Mouse (Mus musculus) forebrain, embryonic 11.5 days (tissue): ENCODE measurements at regions not wholly inside any gene's neighbourhood (a gene's known extent, or its start where the extent isn't known, plus 50 kb on each side); places are given as distances from the start of the nearest gene placed in this dataset.
"Not testable (repeated sequence)": the region's sequence is repeated elsewhere in the genome, so short reads cannot be mapped to it uniquely, and the experiment has no call there.

Experiments
- ATAC-seq: fragments of 200-750 bp; cut with Nextera tagmentation; replicated peaks from 2 replicates; pipeline ENCODE4 v1.8.0; 2017; ENCODE audit warnings: moderate TSS enrichment; ENCODE audit not compliant: low FRiP score
- DNase-seq: peaks from one replicate; pipeline ENCODE4 v3.0.0-alpha.2; 2017; ENCODE audit warnings: low spot score
- H3K27ac ChIP-seq: fragments of 300-500 bp; sonication (generic); 2 replicates; pipeline ENCODE4 v1.5.1; 2014; ENCODE audit warnings: low read depth, low read length
- H3K27me3 ChIP-seq: fragments of 300-500 bp; sonication (generic); 2 replicates; pipeline ENCODE4 v1.6.1; 2014; ENCODE audit warnings: mild to moderate bottlenecking, low read length, mixed read lengths; ENCODE audit not compliant: control insufficient read depth, insufficient read depth
- H3K36me3 ChIP-seq: fragments of 300-500 bp; sonication (generic); 2 replicates; pipeline ENCODE4 v1.6.1; 2014; ENCODE audit warnings: mild to moderate bottlenecking, low read length, moderate library complexity, mixed read lengths; ENCODE audit not compliant: control insufficient read depth, insufficient read depth
- H3K4me1 ChIP-seq: fragments of 300-500 bp; sonication (generic); replicated peaks from 2 replicates; pipeline ENCODE4 v1.6.1; 2014; ENCODE audit warnings: low read length, mixed read lengths; ENCODE audit not compliant: control insufficient read depth, insufficient read depth
- H3K4me2 ChIP-seq: fragments of 300-500 bp; sonication (generic); 2 replicates; pipeline ENCODE4 v1.6.1; 2014; ENCODE audit warnings: low read depth, mild to moderate bottlenecking, low read length, moderate library complexity, mixed read lengths; ENCODE audit not compliant: severe bottlenecking
- H3K4me3 ChIP-seq: fragments of 300-500 bp; sonication (generic); 2 replicates; pipeline ENCODE4 v1.5.1; 2014; ENCODE audit warnings: low read depth, low read length
- H3K9ac ChIP-seq: fragments of 300-500 bp; sonication (generic); 2 replicates; pipeline ENCODE4 v1.6.1; 2014; ENCODE audit warnings: low read length
- H3K9me3 ChIP-seq: fragments of 300-500 bp; sonication (generic); 2 replicates; pipeline ENCODE4 v1.6.1; 2016; ENCODE audit warnings: low read length, mixed read lengths; ENCODE audit not compliant: control insufficient read depth
- WGBS: fragments of 180-500 bp; shearing (Covaris S2); extraction: QIAGEN DNeasy Blood & Tissue Kit; methylation state at CpG from one replicate; pipeline ENCODE4 v1.1.7; 2014; 5-methylcytosine and 5-hydroxymethylcytosine counted together

GRCm38 (mm10) chr15:92964131-92964530 lies 310.8 kb downstream of the Gxylt1 start:
- H3K9ac ChIP-seq, result no peak overlapping the region
- no peaks in the 10 kb centered on the region for H3K9me3 ChIP-seq
- H3K36me3 ChIP-seq, result no peaks in the 10 kb centered on the region
- ATAC-seq (no peak), DNase-seq (no peak)
- no peaks in the 10 kb centered on the region for H3K27me3 ChIP-seq
- H3K4me3 ChIP-seq, result no peak overlapping the region
- no peaks in the 10 kb centered on the region for H3K4me1 ChIP-seq
- H3K4me2 ChIP-seq, result no peak overlapping the region
- H3K27ac ChIP-seq, result no peak overlapping the region
- WGBS, result 83% methylated on average over 1 of the region's 1 CpGs

DNA sequence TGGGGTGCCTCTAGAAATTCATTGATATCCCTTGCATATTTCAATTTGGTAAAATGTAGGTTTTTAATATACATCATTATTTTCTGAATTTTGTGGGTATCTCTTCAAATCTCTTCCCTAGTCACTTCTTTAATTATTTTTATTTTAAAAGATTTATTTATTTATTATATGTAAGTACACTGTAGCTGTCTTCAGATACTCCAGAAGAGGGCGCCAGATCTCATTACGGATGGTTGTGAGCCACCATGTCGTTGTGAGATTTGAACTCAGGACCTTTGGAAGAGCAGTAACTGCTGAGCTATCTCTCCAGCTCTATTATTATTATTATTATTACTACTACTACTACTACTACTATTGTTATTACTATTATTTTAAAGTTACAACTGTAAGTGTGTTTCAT lies 324.1 kb downstream of the Gxylt1 start:
- not testable (repeated sequence) for H3K36me3 ChIP-seq, H3K9me3 ChIP-seq, H3K9ac ChIP-seq, H3K27ac ChIP-seq, DNase-seq, ATAC-seq, H3K4me3 ChIP-seq, H3K4me1 ChIP-seq, H3K27me3 ChIP-seq, H3K4me2 ChIP-seq
- 87% methylated on average over 3 of the region's 3 CpGs for WGBS

DNA sequence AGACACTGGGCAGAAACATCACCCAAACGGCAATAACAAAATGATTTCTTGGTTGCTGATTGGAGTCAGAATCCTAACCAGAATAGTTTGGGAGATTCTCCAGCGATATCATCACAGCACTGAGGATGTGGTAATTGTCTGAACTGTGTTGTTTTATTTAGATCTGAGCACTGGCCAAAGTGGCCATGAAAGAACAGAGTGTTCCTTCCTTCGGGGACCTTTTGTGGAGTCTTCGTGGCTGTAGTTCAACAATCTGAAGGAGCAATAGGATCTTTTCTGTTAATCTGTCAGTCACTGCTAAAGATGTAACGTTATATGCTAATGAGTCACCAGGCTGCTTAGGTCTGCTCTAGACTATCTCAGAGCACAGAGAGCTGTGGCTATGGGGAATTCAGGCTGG lies 328.8 kb downstream of the Gxylt1 start:
- H3K4me3 ChIP-seq, result no peak overlapping the region
- no peak overlapping the region for H3K27ac ChIP-seq
- WGBS, result 69% methylated on average over 5 of the region's 5 CpGs
- no peaks in the 10 kb centered on the region for H3K9me3 ChIP-seq
- no peaks in the 10 kb centered on the region for H3K36me3 ChIP-seq
- H3K4me1 ChIP-seq, result no peaks in the 10 kb centered on the region
- no peaks in the 10 kb centered on the region for H3K27me3 ChIP-seq
- DNase-seq, result no peak
- no peak overlapping the region for H3K4me2 ChIP-seq
- ATAC-seq, result no peak
- no peak overlapping the region for H3K9ac ChIP-seq

GRCm38 (mm10) chr15:92903821-92904220 lies 371.2 kb downstream of the Gxylt1 start:
- no peak for ATAC-seq
- 80% methylated on average over 8 of the region's 8 CpGs for WGBS

GRCm38 (mm10) chr15:92897277-92897676 lies 377.7 kb downstream of the Gxylt1 start:
- 93% methylated on average over 7 of the region's 7 CpGs for WGBS
- no peak overlapping the region for H3K9ac ChIP-seq
- no peak for ATAC-seq

More at GRCm38 (mm10) chr15:92903821-92904220, 371.2 kb downstream of the Gxylt1 start:
- no peaks in the 10 kb centered on the region for H3K4me1 ChIP-seq
- H3K9ac ChIP-seq, result no peak overlapping the region
- no peaks in the 10 kb centered on the region for H3K36me3 ChIP-seq
- no peak overlapping the region for H3K27ac ChIP-seq
- no peak for DNase-seq
- H3K9me3 ChIP-seq, result no peaks in the 10 kb centered on the region
- no peaks in the 10 kb centered on the region for H3K27me3 ChIP-seq
- H3K4me3 ChIP-seq, result no peak overlapping the region
- H3K4me2 ChIP-seq, result no peak overlapping the region

GRCm38 (mm10) chr15:92895836-92896235 lies 379.1 kb downstream of the Gxylt1 start:
- Histone ChIP-seq H3K9ac (no peak overlapping the region), H3K4me1 (no peaks in the 10 kb centered on the region), H3K4me2 (no peak overlapping the region), H3K9me3 (no peaks in the 10 kb centered on the region), H3K27me3 (no peaks in the 10 kb centered on the region), H3K4me3 (no peak overlapping the region), H3K27ac (no peak overlapping the region), H3K36me3 (no peaks in the 10 kb centered on the region)
- no peak for DNase-seq
- WGBS, result 74% methylated on average over 4 of the region's 4 CpGs
- ATAC-seq, result no peak

More at GRCm38 (mm10) chr15:92897277-92897676, 377.7 kb downstream of the Gxylt1 start:
- Histone ChIP-seq H3K27ac (no peak overlapping the region), H3K4me2 (no peak overlapping the region), H3K4me1 (no peaks in the 10 kb centered on the region), H3K4me3 (no peak overlapping the region), H3K27me3 (no peaks in the 10 kb centered on the region), H3K36me3 (no peaks in the 10 kb centered on the region), H3K9me3 (no peaks in the 10 kb centered on the region)
- no peak for DNase-seq

DNA sequence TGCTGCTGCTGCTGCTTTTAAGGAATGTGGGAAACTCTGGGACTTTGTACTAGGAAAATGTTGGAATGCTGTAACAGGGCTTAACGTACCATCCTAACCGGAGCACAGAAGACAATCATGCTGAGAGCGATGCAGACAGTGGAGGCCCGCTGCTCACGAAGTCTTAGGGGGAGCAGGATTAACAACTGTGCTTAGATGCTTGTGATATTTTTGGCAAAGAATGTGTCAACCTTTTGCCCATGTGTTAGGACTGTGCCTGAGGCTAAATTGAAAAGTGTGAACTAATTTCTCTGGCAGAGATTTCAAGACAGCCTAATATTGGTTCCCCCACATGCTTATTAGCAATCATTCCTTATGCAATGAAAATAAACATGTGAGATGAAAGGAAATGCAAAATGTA lies 398.5 kb downstream of the Gxylt1 start:
- no peaks in the 10 kb centered on the region for H3K9me3 ChIP-seq
- WGBS, result 67% methylated on average over 5 of the region's 5 CpGs
- ATAC-seq (no peak), DNase-seq (no peak)
- no peaks in the 10 kb centered on the region for H3K27me3 ChIP-seq
- H3K9ac ChIP-seq, result no peak overlapping the region
- H3K4me3 ChIP-seq, result no peak overlapping the region
- H3K4me1 ChIP-seq, result no peaks in the 10 kb centered on the region
- H3K36me3 ChIP-seq, result no peaks in the 10 kb centered on the region
- no peak overlapping the region for H3K4me2 ChIP-seq
- no peak overlapping the region for H3K27ac ChIP-seq

GRCm38 (mm10) chr15:92864106-92864505 lies 410.9 kb downstream of the Gxylt1 start:
- DNase-seq, result no peak
- Histone ChIP-seq H3K4me3 (no peak overlapping the region), H3K27me3 (no peaks in the 10 kb centered on the region), H3K4me2 (no peak overlapping the region), H3K4me1 (no peaks in the 10 kb centered on the region), H3K9me3 (no peaks in the 10 kb centered on the region), H3K27ac (no peak overlapping the region), H3K36me3 (no peaks in the 10 kb centered on the region), H3K9ac (no peak overlapping the region)
- 79% methylated on average over 5 of the region's 5 CpGs for WGBS
- no peak for ATAC-seq

- H3K27me3 ChIP-seq, result no peaks in the 10 kb centered on the region
- H3K9ac ChIP-seq, result no peak overlapping the region
- 77% methylated on average over 5 of the region's 5 CpGs for WGBS
- ATAC-seq (no peak), DNase-seq (no peak)
- H3K27ac ChIP-seq, result no peak overlapping the region
- H3K4me1 ChIP-seq, result no peaks in the 10 kb centered on the region
- no peaks in the 10 kb centered on the region for H3K36me3 ChIP-seq
- H3K4me2 ChIP-seq, result no peak overlapping the region
- H3K4me3 ChIP-seq, result no peak overlapping the region
- no peaks in the 10 kb centered on the region for H3K9me3 ChIP-seq
Measured at GRCm38 (mm10) chr15:92850854-92851253, 424.1 kb downstream of the Gxylt1 start.
